Comparison of ENCODE assay signal across 8 mouse cellular contexts in genomic region chr3:16930299-16930698, GRCm38 (mm10).
A peak's percentile ranks its signal among the peaks of the same experiment; 100 is the strongest.
DNase-seq lines count a peak whose midpoint lies in the region; ATAC-seq and TF ChIP-seq lines count a peak whose summit lies in the region.

No protein-coding gene starts in this region.

- no peak overlapping the region for H3K4me2 ChIP-seq in kidney, postnatal 0 days (ENCODE audit: low read length)
- no peak overlapping the region for H3K4me2 ChIP-seq in forebrain, embryonic 12.5 days
- no peak overlapping the region for H3K4me2 ChIP-seq in kidney, embryonic 14.5 days (replicated peaks; ENCODE audit: low read depth, low read length)

- no peaks in the 10 kb centered on the region for H3K36me3 ChIP-seq in kidney, postnatal 0 days (ENCODE audit: insufficient read depth, low read length)
- no peaks in the 10 kb centered on the region for H3K36me3 ChIP-seq in forebrain, embryonic 12.5 days (replicated peaks)
- H3K36me3 ChIP-seq in kidney, embryonic 14.5 days (ENCODE audit: control insufficient read depth, insufficient read depth, low read length): no peaks in the 10 kb centered on the region

- WGBS in kidney, postnatal 0 days: 65% methylated on average over 3 of the region's 3 CpGs
- 23% methylated on average over 3 of the region's 3 CpGs for WGBS in forebrain, embryonic 12.5 days
- 66% methylated on average over 3 of the region's 3 CpGs for WGBS in kidney, embryonic 14.5 days

- H3K9me3 ChIP-seq in kidney, postnatal 0 days (replicated peaks; ENCODE audit: low read length): no peaks in the 10 kb centered on the region
- no peaks in the 10 kb centered on the region for H3K9me3 ChIP-seq in forebrain, embryonic 12.5 days
- H3K9me3 ChIP-seq in kidney, embryonic 14.5 days (ENCODE audit: control insufficient read depth, low read length): no peaks in the 10 kb centered on the region

- H3K9ac ChIP-seq in kidney, postnatal 0 days (ENCODE audit: low read depth, low read length): no peak overlapping the region
- no peak overlapping the region for H3K9ac ChIP-seq in forebrain, embryonic 12.5 days
- no peak overlapping the region for H3K9ac ChIP-seq in kidney, embryonic 14.5 days (ENCODE audit: low read depth, low read length)

- TF ChIP-seq CTCF in kidney, postnatal 0 days (IDR thresholded peaks at IDR 0.05; ENCODE audit: low read depth): 0 out of 2 replicates have a peak, but pooled peaks have one; percentile 10
- TF ChIP-seq CTCF in left cerebral cortex, adult 2 months (IDR thresholded peaks at IDR 0.05): peak; percentile 43

- DNase-seq in kidney, postnatal 0 days (ENCODE audit: low spot score): no peak
- DNase-seq in kidney, postnatal 10 days: no peak
- DNase-seq in left cerebral cortex, adult 2 months (ENCODE audit: extremely low spot score in 1 of 2, low spot score in 2 of 2): peak; percentile 41 to 50
- peak; percentile 50 for DNase-seq in right cerebral cortex, adult 18-20 months
- DNase-seq in gastrocnemius, postnatal 36 days: no peak
- no peak for DNase-seq in T-cell, adult 2 months (ENCODE audit: low spot score)

- no peak overlapping the region for H3K27ac ChIP-seq in kidney, postnatal 0 days
- no peak overlapping the region for H3K27ac ChIP-seq in forebrain, embryonic 12.5 days
- H3K27ac ChIP-seq in left cerebral cortex, adult 2 months: peak overlapping the region; percentile 24; the same call in 1 of the 2 replicates
- no peak overlapping the region for H3K27ac ChIP-seq in kidney, embryonic 14.5 days (ENCODE audit: low read depth, low read length)

- H3K4me3 ChIP-seq in kidney, postnatal 0 days (replicated peaks; ENCODE audit: low read depth, low read length): no peak overlapping the region
- H3K4me3 ChIP-seq in forebrain, embryonic 12.5 days (replicated peaks): no peak overlapping the region
- H3K4me3 ChIP-seq in left cerebral cortex, adult 2 months: no peak overlapping the region
- H3K4me3 ChIP-seq in kidney, embryonic 14.5 days (ENCODE audit: low read length): no peak overlapping the region

- no peak for ATAC-seq in kidney, postnatal 0 days (replicated peaks; ENCODE audit: low FRiP score, low read depth)
- peak; percentile 69; the same call in 1 of the 2 replicates for ATAC-seq in forebrain, embryonic 12.5 days (ENCODE audit: low FRiP score)
- no peak for ATAC-seq in kidney, embryonic 14.5 days (ENCODE audit: low FRiP score, low TSS enrichment)

- no peaks in the 10 kb centered on the region for H3K4me1 ChIP-seq in kidney, postnatal 0 days (replicated peaks; ENCODE audit: insufficient read depth, low read length)
- 0 out of 2 replicates have a peak, but pooled peaks cover 3% of the 10 kb centered on the region for H3K4me1 ChIP-seq in forebrain, embryonic 12.5 days
- H3K4me1 ChIP-seq in kidney, embryonic 14.5 days (ENCODE audit: control insufficient read depth, insufficient read depth, low read length): no peaks in the 10 kb centered on the region

- no peaks in the 10 kb centered on the region for H3K27me3 ChIP-seq in kidney, postnatal 0 days (ENCODE audit: insufficient read depth, low read length)
- H3K27me3 ChIP-seq in forebrain, embryonic 12.5 days: no peaks in the 10 kb centered on the region
- no peaks in the 10 kb centered on the region for H3K27me3 ChIP-seq in kidney, embryonic 14.5 days (ENCODE audit: control insufficient read depth, insufficient read depth, low read length)

- intact Hi-C loops in left cerebral cortex, adult 2 months (cut with DNase I): no loop called here
- intact Hi-C loops in gastrocnemius, postnatal 36 days (cut with DNase I): no loop called here

Comparison
In these comparisons a context has a peak if more than half of its experiments do, and no peak if none do; other contexts are left out.
1. DNase-seq: peak in left cerebral cortex, adult 2 months (2 of 2) and right cerebral cortex, adult 18-20 months (single experiment); none in kidney, postnatal 0 days (single experiment), kidney, postnatal 10 days (single experiment), gastrocnemius, postnatal 36 days (0 of 2) and T-cell, adult 2 months (single experiment).